Mouse (Mus musculus): ENCODE data around the gene Rab20.

Gene Rab20

GRCm38 (mm10) chr8:11479591-11479990 lies 1.1 kb upstream of the Rab20 start:
- DNase-seq: no peak

- DNase-seq: peak; percentile 90
These were observed 457 bp upstream of the Rab20 start for GRCm38 (mm10) chr8:11478807-11479527.

GRCm38 (mm10) chr8:11477178-11477553 lies 1.3 kb downstream of the Rab20 start:
- no peak for DNase-seq

- peak; percentile 98 for DNase-seq
These were observed 2.0 kb downstream of the Rab20 start for GRCm38 (mm10) chr8:11476338-11477177.

GRCm38 (mm10) chr8:11475876-11476275 lies 2.6 kb downstream of the Rab20 start:
- DNase-seq: no peak

GRCm38 (mm10) chr8:11475397-11475796 lies 3.1 kb downstream of the Rab20 start:
- DNase-seq: peak; percentile 91

- DNase-seq: peak; percentile 96
These were observed 5.4 kb downstream of the Rab20 start for GRCm38 (mm10) chr8:11473072-11473471.

GRCm38 (mm10) chr8:11471309-11471708 lies 7.2 kb downstream of the Rab20 start:
- no peak for DNase-seq

- no peak for DNase-seq
These were observed 7.8 kb downstream of the Rab20 start for GRCm38 (mm10) chr8:11470694-11471093.

- DNase-seq: peak; percentile 90
These were observed 9.4 kb downstream of the Rab20 start for GRCm38 (mm10) chr8:11469095-11469494.

GRCm38 (mm10) chr8:11466528-11466927 lies 12.0 kb downstream of the Rab20 start:
- peak; percentile 71 for DNase-seq

GRCm38 (mm10) chr8:11465619-11466018 lies 12.9 kb downstream of the Rab20 start:
- DNase-seq: peak; percentile 62

- peak; percentile 88 for DNase-seq
These were observed 13.9 kb downstream of the Rab20 start for GRCm38 (mm10) chr8:11464707-11464964.

GRCm38 (mm10) chr8:11463889-11464706 lies 14.4 kb downstream of the Rab20 start:
- peak; percentile 93 for DNase-seq

GRCm38 (mm10) chr8:11463541-11463888 lies 15.0 kb downstream of the Rab20 start:
- no peak for DNase-seq

GRCm38 (mm10) chr8:11462641-11463040 lies 15.9 kb downstream of the Rab20 start:
- DNase-seq: no peak

GRCm38 (mm10) chr8:11461847-11462246 lies 16.7 kb downstream of the Rab20 start:
- peak; percentile 91 for DNase-seq

- DNase-seq: peak; percentile 96
These were observed 17.6 kb downstream of the Rab20 start for GRCm38 (mm10) chr8:11460934-11461333.

GRCm38 (mm10) chr8:11459016-11459415 lies 19.5 kb downstream of the Rab20 start:
- DNase-seq: no peak

GRCm38 (mm10) chr8:11457981-11458836 lies 20.3 kb downstream of the Rab20 start:
- peak; percentile 91 for DNase-seq

GRCm38 (mm10) chr8:11457278-11457677 lies 21.2 kb downstream of the Rab20 start:
- no peak for DNase-seq

GRCm38 (mm10) chr8:11454228-11454627 lies 24.3 kb downstream of the Rab20 start:
- DNase-seq: no peak

- DNase-seq: no peak
These were observed 25.5 kb downstream of the Rab20 start for GRCm38 (mm10) chr8:11452974-11453373.
